Mouse (Mus musculus): ENCODE data around the gene Ephb6. TPM values are rescaled to one million over a fixed set of nuclear protein-coding genes. Genes with fewer than 3 reads are reported as not detected.
A peak's percentile ranks its signal among the peaks of the same experiment; 100 is the strongest.
"Not testable (repeated sequence)": the region's sequence is repeated elsewhere in the genome, so short reads cannot be mapped to it uniquely, and the experiment has no call there.

Gene Ephb6
- polyA plus RNA-seq, 1 experiment from 2014 or later = 0.25 TPM

DNA sequence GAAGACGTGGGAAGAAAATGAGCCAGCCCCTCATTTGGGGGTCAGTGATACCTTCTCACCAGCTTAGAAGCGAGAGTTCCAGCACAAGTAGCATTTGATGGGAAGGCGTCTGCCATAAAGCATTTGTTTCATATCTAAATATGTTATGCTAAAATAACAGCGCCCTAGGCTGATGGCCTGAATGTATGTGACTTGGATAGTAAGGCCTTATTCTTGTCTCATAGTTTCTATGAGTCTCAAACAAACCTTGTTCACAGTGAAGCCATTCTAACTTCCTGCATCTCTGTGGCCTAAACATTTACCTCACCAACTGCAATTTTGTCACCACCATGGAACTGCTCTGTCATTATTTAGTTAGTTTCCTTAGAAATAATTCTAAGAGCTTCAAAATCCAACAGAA, 42.7 kb upstream of the Ephb6 start:
- WGBS (ENCODE audit: insufficient replicate concordance) = 79% methylated on average over 4 of the region's 4 CpGs
- peak overlapping the region; percentile 10; the same call in 1 of the 2 replicates for H3K4me2 ChIP-seq (ENCODE audit: low read depth, low read length)
- H3K27me3 ChIP-seq (ENCODE audit: insufficient read depth, low read length) = no peaks in the 10 kb centered on the region
- H3K4me1 ChIP-seq (ENCODE audit: insufficient read depth) = peaks cover 4% of the 10 kb centered on the region; the same call in 1 of the 2 replicates
- no peaks in the 10 kb centered on the region for H3K36me3 ChIP-seq (replicated peaks; ENCODE audit: insufficient read depth, low read length)
- TF ChIP-seq CTCF (IDR thresholded peaks at IDR 0.05; ENCODE audit: low read depth) = no peak
- H3K27ac ChIP-seq (ENCODE audit: low read depth) = no peak overlapping the region
- H3K4me3 ChIP-seq (ENCODE audit: low read depth, low read length) = peak overlapping the region; percentile 17; the same call in 1 of the 2 replicates
- DNase-seq = no peak
- no peaks in the 10 kb centered on the region for H3K9me3 ChIP-seq (ENCODE audit: low read length)
- 0 out of 2 replicates have a peak overlapping the region, but pooled peaks have one; percentile 16 for H3K9ac ChIP-seq (replicated peaks)
- no peak for ATAC-seq

DNA sequence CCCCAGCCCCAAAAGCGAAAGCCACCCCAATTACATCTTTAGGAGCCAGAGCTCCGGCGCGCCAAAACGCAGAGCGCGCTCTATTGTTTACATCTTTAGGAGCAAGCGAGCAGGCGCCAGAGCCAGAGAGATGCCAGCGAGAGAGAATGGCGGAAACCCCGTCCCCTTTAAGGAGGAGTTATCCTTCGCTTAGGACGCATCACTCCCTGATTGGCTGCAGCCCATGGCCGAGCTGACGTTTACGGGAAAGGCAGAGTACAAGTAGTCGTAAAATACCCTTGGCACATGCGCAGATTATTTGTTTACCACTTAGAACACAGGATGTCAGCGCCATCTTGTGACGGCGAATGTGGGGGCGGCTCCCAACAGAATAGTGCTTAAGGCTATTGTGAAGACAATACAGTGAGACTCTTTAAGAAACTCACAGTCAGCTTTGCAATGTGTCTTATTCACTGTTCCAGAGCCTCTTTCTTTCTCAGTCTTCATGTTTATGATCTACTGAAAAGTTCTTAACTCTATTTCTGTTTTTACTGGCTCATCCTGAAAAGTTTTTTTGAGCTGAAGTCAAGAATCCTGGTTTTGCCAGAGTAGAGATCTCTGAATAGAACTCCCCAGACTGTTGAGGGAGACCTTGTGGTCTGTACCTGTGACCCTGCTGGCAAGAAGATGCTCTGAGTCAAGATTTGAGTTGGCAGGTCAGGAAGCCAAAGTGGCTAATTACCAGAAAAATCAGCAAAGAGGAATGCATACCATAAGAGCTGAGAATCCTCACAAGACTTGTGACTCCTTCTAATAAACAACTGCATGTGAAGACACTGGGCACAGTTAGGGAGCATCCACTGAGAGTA, 42.0 kb upstream of the Ephb6 start:
- not testable (repeated sequence) for H3K9ac ChIP-seq (replicated peaks); H3K27ac ChIP-seq (ENCODE audit: low read depth); H3K36me3 ChIP-seq (replicated peaks; ENCODE audit: insufficient read depth, low read length); H3K4me1 ChIP-seq (ENCODE audit: insufficient read depth); H3K27me3 ChIP-seq (ENCODE audit: insufficient read depth, low read length); H3K4me2 ChIP-seq (ENCODE audit: low read depth, low read length); DNase-seq; H3K9me3 ChIP-seq (ENCODE audit: low read length)
- peak; percentile 56 for ATAC-seq
- 29% methylated on average over 4 of the region's 23 CpGs for WGBS (ENCODE audit: insufficient replicate concordance)
- peak overlapping the region; percentile 17; the same call in 1 of the 2 replicates for H3K4me3 ChIP-seq (ENCODE audit: low read depth, low read length)

GRCm38 (mm10) chr6:41565261-41565660, 40.0 kb upstream of the Ephb6 start:
- no peaks in the 10 kb centered on the region for H3K27me3 ChIP-seq (ENCODE audit: insufficient read depth, low read length)
- TF ChIP-seq CTCF (IDR thresholded peaks at IDR 0.05; ENCODE audit: low read depth) (no peak), EP300 (IDR thresholded peaks at IDR 0.05; ENCODE audit: low read depth) (no peak)
- no peak overlapping the region for H3K4me2 ChIP-seq (ENCODE audit: low read depth, low read length)
- H3K9ac ChIP-seq (replicated peaks) = no peak overlapping the region
- no peaks in the 10 kb centered on the region for H3K9me3 ChIP-seq (ENCODE audit: low read length)
- DNase-seq (no peak), ATAC-seq (no peak)
- no peak overlapping the region for H3K27ac ChIP-seq (ENCODE audit: low read depth)
- H3K4me3 ChIP-seq (ENCODE audit: low read depth, low read length) = no peak overlapping the region
- WGBS (ENCODE audit: insufficient replicate concordance) = 78% methylated on average over 1 of the region's 1 CpGs
- H3K36me3 ChIP-seq (replicated peaks; ENCODE audit: insufficient read depth, low read length) = no peaks in the 10 kb centered on the region
- no peaks in the 10 kb centered on the region for H3K4me1 ChIP-seq (ENCODE audit: insufficient read depth)

DNA sequence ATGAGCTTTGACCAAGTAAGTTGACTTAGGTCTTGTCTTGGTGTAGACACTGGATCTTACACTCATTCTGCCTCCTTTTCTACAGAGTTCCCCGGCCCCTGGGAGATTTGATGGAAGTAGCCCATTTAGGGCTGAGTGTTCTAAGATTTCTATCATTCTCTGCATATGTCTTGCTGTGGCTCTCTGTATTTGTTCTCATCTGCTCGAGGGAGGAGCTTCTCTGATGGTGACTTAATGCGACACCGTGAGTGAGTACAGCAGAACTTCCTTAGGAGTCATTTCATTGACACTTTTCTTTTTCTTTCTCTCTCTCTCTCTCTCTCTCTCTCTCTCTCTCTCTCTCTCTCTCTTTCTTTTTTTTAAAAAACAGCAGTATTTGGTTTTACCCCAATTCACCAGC, 38.3 kb upstream of the Ephb6 start:
- Histone ChIP-seq H3K27ac (ENCODE audit: low read depth) (no peak overlapping the region), H3K4me1 (ENCODE audit: insufficient read depth) (no peaks in the 10 kb centered on the region), H3K4me3 (ENCODE audit: low read depth, low read length) (no peak overlapping the region), H3K36me3 (replicated peaks; ENCODE audit: insufficient read depth, low read length) (no peaks in the 10 kb centered on the region), H3K4me2 (ENCODE audit: low read depth, low read length) (no peak overlapping the region), H3K27me3 (ENCODE audit: insufficient read depth, low read length) (no peaks in the 10 kb centered on the region), H3K9ac (replicated peaks) (no peak overlapping the region), H3K9me3 (ENCODE audit: low read length) (no peaks in the 10 kb centered on the region)
- TF ChIP-seq EP300 (IDR thresholded peaks at IDR 0.05; ENCODE audit: low read depth) (no peak), CTCF (IDR thresholded peaks at IDR 0.05; ENCODE audit: low read depth) (no peak)
- no peak for ATAC-seq
- 77% methylated on average over 4 of the region's 4 CpGs for WGBS (ENCODE audit: insufficient replicate concordance)
- DNase-seq = no peak

DNA sequence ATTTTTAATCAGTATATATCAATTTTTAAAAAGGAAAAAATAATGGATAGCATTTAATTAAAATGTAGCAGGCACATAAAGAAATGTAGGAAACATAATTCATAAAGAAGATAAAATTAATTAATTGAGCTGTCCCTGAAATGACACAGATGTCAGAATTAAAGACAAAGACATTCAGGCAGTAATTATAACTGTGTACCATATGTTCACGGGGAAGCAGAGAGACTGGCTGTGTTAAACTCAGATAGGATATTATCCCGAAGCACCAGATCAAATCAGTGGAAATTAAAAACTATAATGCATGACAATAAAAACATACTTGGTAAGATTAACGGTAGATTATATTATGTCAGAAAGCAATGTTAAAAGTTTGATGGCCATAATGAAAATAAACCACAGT, 36.2 kb upstream of the Ephb6 start:
- Histone ChIP-seq H3K9ac (replicated peaks) (no peak overlapping the region), H3K4me3 (ENCODE audit: low read depth, low read length) (no peak overlapping the region), H3K27me3 (ENCODE audit: insufficient read depth, low read length) (no peaks in the 10 kb centered on the region), H3K36me3 (replicated peaks; ENCODE audit: insufficient read depth, low read length) (no peaks in the 10 kb centered on the region), H3K4me2 (ENCODE audit: low read depth, low read length) (no peak overlapping the region), H3K9me3 (ENCODE audit: low read length) (no peaks in the 10 kb centered on the region), H3K27ac (ENCODE audit: low read depth) (no peak overlapping the region), H3K4me1 (ENCODE audit: insufficient read depth) (no peaks in the 10 kb centered on the region)
- no peak for ATAC-seq
- no peak for DNase-seq
- TF ChIP-seq CTCF (IDR thresholded peaks at IDR 0.05; ENCODE audit: low read depth) (no peak), EP300 (IDR thresholded peaks at IDR 0.05; ENCODE audit: low read depth) (no peak)
- WGBS (ENCODE audit: insufficient replicate concordance) = 76% methylated on average over 3 of the region's 3 CpGs

DNA sequence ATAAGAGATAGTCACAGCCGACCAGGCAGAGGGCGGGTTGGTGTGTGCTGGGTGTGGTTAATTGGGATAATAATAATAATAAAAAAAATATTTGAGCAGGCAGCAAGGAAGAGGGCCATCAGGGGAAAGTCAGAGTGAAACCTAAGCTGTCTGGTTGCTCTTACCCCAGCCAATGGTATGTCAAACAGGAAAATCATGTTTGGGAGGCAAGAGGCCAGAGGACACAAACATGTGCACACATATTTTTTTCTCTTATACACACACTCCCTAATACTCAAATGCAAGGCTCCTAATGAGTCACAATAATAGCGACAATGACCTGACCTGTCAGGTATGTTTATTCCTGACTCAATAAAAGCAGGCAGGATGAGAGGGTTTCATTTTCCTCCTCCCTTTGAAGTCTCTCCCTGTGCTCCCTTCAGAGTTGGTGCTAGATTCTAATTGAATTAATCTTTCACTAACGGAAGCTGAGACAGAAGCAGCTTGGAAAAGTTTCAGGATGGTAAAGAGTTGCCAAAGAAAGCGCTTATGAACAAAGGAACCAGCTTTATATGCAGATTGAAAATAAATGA, 28.7 kb upstream of the Ephb6 start:
- Histone ChIP-seq H3K4me2 (ENCODE audit: low read depth, low read length) (no peak overlapping the region), H3K27me3 (ENCODE audit: insufficient read depth, low read length) (no peaks in the 10 kb centered on the region), H3K9ac (replicated peaks) (no peak overlapping the region), H3K9me3 (ENCODE audit: low read length) (no peaks in the 10 kb centered on the region), H3K4me3 (ENCODE audit: low read depth, low read length) (no peak overlapping the region), H3K27ac (ENCODE audit: low read depth) (no peak overlapping the region), H3K4me1 (ENCODE audit: insufficient read depth) (no peaks in the 10 kb centered on the region), H3K36me3 (replicated peaks; ENCODE audit: insufficient read depth, low read length) (no peaks in the 10 kb centered on the region)
- DNase-seq (no peak), ATAC-seq (no peak)
- WGBS (ENCODE audit: insufficient replicate concordance) = 65% methylated on average over 5 of the region's 5 CpGs
- TF ChIP-seq CTCF (IDR thresholded peaks at IDR 0.05; ENCODE audit: low read depth) (no peak), EP300 (IDR thresholded peaks at IDR 0.05; ENCODE audit: low read depth) (no peak)
